Mouse (Mus musculus): Measurements from ENCODE around the gene Aox4. TPM values are rescaled to one million over a fixed set of nuclear protein-coding genes. Genes with fewer than 3 reads are reported as not detected.

Gene Aox4
- polyA plus RNA-seq, 1 experiment from 2014 or later = 0.08 TPM

DNA sequence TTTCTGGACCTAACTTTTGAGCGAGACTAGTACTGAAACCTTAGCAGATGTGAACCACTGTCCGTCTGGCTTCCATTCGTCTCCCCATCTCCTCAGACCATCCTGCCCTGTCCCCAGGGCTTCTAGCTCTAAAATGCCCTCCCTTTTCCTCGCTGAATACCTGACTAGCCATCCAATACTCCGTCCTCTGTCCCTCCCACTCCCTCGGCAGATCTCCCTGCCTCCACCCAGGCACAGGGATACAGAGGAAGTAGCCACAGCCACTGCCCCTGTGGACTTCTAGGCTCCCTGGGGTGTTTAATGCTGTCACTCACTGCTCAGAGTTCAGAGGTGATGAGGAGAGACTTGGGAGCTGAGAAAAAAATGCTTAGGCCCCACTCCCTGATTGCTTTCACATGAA, 91.8 kb downstream of the Aox4 start:
- Histone ChIP-seq H3K27me3 (no peaks in the 10 kb centered on the region), H3K4me2 (no peak overlapping the region), H3K9me3 (replicated peaks) (no peaks in the 10 kb centered on the region), H3K4me3 (no peak overlapping the region), H3K27ac (no peak overlapping the region), H3K36me3 (no peaks in the 10 kb centered on the region), H3K9ac (no peak overlapping the region), H3K4me1 (replicated peaks) (no peaks in the 10 kb centered on the region)
- ATAC-seq (replicated peaks; ENCODE audit: insufficient number of reproducible peaks, insufficient read depth, low FRiP score, low read depth) = no peak
- 76% methylated on average over 6 of the region's 6 CpGs for WGBS

DNA sequence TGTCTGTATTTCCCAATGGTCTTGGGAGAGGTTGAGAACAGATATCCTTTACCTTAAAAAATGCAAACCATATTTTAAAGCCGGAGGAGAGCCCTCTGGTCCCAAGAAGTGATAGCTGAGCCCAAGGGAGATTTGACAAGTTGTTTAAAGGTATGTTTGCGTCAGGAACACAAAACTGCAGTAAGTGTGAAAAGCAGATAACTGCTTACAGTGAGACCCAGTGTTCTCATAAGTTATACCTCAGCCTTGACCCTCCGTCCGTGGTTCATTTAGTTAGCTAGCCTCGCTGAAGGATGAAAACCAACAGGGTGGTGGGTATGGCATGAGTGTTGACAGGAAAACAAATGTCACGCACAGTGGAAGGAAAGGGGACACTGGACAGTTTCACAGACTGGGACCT, 92.8 kb downstream of the Aox4 start:
- ATAC-seq (replicated peaks; ENCODE audit: insufficient number of reproducible peaks, insufficient read depth, low FRiP score, low read depth) = no peak

DNA sequence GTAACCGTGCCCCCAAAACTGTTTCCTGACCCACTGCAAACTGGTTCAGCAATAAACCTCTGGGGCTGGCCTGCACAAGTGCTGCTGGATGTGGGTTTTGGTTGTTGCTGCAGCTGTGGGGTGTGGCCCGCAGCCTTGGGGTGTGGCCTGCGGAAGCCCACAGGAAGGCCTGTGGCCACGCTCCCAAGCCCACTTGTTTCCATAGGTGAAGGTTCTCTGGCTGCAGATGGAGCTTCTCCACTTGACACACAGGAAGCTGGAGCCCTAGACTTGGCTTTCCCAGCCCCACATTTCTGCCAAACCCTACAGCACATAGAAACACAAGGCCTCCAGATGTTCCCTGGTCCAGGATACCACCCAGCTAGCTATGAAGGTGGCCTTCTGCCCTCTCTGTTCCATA, 93.5 kb downstream of the Aox4 start:
- Histone ChIP-seq H3K4me3 (no peak overlapping the region), H3K9me3 (replicated peaks) (no peaks in the 10 kb centered on the region), H3K4me1 (replicated peaks) (no peaks in the 10 kb centered on the region), H3K4me2 (no peak overlapping the region), H3K27ac (peak overlapping the region; percentile 24; the same call in 1 of the 2 replicates), H3K27me3 (no peaks in the 10 kb centered on the region), H3K9ac (no peak overlapping the region), H3K36me3 (no peaks in the 10 kb centered on the region)
- 64% methylated on average over 4 of the region's 4 CpGs for WGBS
- ATAC-seq (replicated peaks; ENCODE audit: insufficient number of reproducible peaks, insufficient read depth, low FRiP score, low read depth) = peak; percentile 20; the same call in 1 of the 2 replicates

More for the DNA sequence above, 92.8 kb downstream of the Aox4 start:
- Histone ChIP-seq H3K27ac (no peak overlapping the region), H3K4me2 (no peak overlapping the region), H3K9me3 (replicated peaks) (no peaks in the 10 kb centered on the region), H3K4me1 (replicated peaks) (no peaks in the 10 kb centered on the region), H3K9ac (no peak overlapping the region), H3K36me3 (no peaks in the 10 kb centered on the region), H3K4me3 (no peak overlapping the region), H3K27me3 (no peaks in the 10 kb centered on the region)
- 51% methylated on average over 6 of the region's 6 CpGs for WGBS

DNA sequence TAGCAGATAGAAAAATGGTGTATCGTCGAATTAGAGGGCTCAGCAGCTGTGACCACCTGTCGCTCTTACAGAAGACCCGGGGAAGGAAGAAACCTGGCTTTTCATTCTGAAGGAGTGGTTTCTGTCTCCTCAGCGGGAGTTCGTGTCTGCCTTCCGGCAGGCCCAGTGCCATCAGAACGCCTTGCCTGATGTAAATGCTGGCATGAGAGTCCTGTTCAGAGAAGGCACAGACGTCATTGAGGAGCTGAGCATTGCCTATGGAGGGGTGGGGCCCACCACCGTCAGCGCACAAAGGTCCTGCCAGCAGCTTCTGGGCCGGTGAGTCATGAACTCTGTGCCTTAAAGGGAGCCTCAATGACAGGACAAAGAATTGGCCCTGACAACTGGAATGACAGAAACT, 94.1 kb downstream of the Aox4 start:
- Histone ChIP-seq H3K9me3 (replicated peaks) (no peaks in the 10 kb centered on the region), H3K27ac (peak overlapping the region; percentile 24; the same call in 1 of the 2 replicates), H3K27me3 (no peaks in the 10 kb centered on the region), H3K4me3 (no peak overlapping the region), H3K4me2 (no peak overlapping the region), H3K9ac (no peak overlapping the region), H3K4me1 (replicated peaks) (no peaks in the 10 kb centered on the region), H3K36me3 (no peaks in the 10 kb centered on the region)
- ATAC-seq (replicated peaks; ENCODE audit: insufficient number of reproducible peaks, insufficient read depth, low FRiP score, low read depth) = no peak
- 52% methylated on average over 12 of the region's 12 CpGs for WGBS

DNA sequence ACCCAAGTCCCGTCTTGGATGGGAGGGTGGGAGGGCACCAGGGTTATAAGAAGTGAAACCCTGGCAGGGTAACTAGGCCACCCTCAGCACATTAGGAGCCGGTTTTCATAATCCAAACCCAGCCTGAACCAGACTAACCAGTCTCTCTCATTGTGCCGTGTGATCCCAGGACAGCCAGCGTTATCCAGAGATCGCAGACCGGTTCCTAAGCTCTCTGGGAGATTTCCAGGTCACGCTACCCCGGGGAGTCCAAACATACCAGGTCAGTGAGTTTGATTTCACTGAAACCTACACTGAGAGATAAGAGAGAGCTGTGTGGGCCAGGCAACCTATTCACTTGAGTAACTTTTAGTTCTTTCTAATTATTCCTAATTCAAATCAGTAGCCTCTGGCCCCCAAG, 97.0 kb downstream of the Aox4 start:
- Histone ChIP-seq H3K27me3 (no peaks in the 10 kb centered on the region), H3K9me3 (replicated peaks) (no peaks in the 10 kb centered on the region), H3K9ac (no peak overlapping the region), H3K36me3 (no peaks in the 10 kb centered on the region), H3K4me3 (no peak overlapping the region), H3K4me1 (replicated peaks) (no peaks in the 10 kb centered on the region), H3K4me2 (no peak overlapping the region), H3K27ac (no peak overlapping the region)
- 68% methylated on average over 8 of the region's 8 CpGs for WGBS
- no peak for ATAC-seq (replicated peaks; ENCODE audit: insufficient number of reproducible peaks, insufficient read depth, low FRiP score, low read depth)

DNA sequence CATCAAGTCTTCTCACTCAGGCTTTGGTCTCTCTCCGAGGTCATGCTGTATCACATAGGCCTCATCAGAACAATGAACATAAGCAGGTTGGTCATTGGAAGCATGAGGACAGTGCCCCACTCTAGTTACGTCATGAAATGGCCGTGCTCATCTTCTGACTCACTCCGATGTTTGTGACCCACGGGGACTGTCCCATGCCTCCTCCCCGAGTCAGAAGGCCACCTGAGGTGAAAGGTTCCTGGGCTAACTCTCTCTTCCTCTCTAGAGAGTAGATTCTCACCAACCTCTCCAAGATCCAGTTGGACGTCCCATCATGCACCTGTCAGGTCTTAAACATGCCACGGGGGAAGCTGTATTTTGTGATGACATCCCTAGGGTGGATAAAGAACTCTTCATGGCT, 98.4 kb downstream of the Aox4 start:
- ATAC-seq (replicated peaks; ENCODE audit: insufficient number of reproducible peaks, insufficient read depth, low FRiP score, low read depth) = no peak

DNA sequence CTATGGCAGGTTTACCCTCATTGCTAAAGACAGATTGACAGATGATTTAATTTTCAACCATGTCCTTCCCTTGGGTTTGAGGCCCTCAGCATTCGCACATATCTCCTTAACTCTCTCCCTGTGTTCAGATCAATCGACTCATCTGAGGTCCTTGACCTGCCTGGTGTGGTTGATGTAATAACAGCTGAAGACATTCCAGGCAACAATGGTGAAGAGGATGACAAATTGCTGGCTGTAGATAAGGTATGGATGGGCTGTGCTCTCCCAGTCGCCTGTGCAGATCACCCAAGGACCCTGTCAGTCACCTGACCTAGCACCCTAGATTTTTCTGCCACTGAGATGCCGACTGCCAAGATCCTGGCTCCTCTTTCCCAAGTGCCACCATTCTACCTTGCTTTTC, 99.7 kb downstream of the Aox4 start:
- Histone ChIP-seq H3K9ac (no peak overlapping the region), H3K27ac (no peak overlapping the region), H3K9me3 (replicated peaks) (no peaks in the 10 kb centered on the region), H3K4me3 (no peak overlapping the region), H3K4me1 (replicated peaks) (no peaks in the 10 kb centered on the region), H3K4me2 (no peak overlapping the region), H3K27me3 (no peaks in the 10 kb centered on the region), H3K36me3 (no peaks in the 10 kb centered on the region)
- 36% methylated on average over 4 of the region's 4 CpGs for WGBS
- ATAC-seq (replicated peaks; ENCODE audit: insufficient number of reproducible peaks, insufficient read depth, low FRiP score, low read depth) = no peak

More for the DNA sequence above, 98.4 kb downstream of the Aox4 start:
- Histone ChIP-seq H3K4me1 (replicated peaks) (no peaks in the 10 kb centered on the region), H3K9me3 (replicated peaks) (no peaks in the 10 kb centered on the region), H3K9ac (no peak overlapping the region), H3K4me3 (no peak overlapping the region), H3K27ac (no peak overlapping the region), H3K27me3 (no peaks in the 10 kb centered on the region), H3K36me3 (no peaks in the 10 kb centered on the region), H3K4me2 (no peak overlapping the region)
- WGBS = 87% methylated on average over 8 of the region's 8 CpGs

DNA sequence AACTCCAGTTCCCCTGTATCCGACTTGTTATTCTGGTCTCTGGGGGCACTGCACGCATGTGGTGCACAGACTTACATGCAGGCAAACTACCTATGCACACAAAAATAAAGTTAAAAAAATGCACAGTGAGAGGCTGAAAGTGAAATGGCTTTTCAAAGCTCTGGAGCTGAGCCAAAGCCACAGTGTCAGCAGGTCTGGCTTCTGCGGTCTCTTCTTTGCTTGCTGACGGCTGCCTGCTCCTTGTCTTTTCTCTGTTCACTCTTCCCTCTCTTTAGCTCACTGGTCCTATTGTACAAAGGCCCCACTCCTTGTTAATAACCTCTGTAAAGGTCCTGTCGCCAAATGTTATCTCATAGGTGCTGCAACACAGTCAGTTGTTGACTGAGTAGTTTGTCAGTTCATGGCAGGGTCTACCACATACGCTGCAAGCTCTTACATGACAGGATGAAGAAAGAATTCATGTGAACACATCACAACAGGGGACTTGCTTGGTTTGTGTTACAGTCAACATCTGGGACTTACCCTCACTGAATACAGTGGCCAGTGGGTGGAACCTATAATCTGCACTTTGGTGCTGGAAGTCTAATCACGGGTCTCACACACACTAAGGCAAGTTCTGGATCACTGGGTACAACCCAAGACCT, 101.1 kb downstream of the Aox4 start:
- Histone ChIP-seq H3K27me3 (no peaks in the 10 kb centered on the region), H3K4me3 (no peak overlapping the region), H3K27ac (no peak overlapping the region), H3K4me2 (no peak overlapping the region), H3K9ac (no peak overlapping the region), H3K36me3 (no peaks in the 10 kb centered on the region), H3K9me3 (replicated peaks) (no peaks in the 10 kb centered on the region), H3K4me1 (replicated peaks) (no peaks in the 10 kb centered on the region)
- WGBS = 51% methylated on average over 7 of the region's 7 CpGs
- ATAC-seq (replicated peaks; ENCODE audit: insufficient number of reproducible peaks, insufficient read depth, low FRiP score, low read depth) = no peak

DNA sequence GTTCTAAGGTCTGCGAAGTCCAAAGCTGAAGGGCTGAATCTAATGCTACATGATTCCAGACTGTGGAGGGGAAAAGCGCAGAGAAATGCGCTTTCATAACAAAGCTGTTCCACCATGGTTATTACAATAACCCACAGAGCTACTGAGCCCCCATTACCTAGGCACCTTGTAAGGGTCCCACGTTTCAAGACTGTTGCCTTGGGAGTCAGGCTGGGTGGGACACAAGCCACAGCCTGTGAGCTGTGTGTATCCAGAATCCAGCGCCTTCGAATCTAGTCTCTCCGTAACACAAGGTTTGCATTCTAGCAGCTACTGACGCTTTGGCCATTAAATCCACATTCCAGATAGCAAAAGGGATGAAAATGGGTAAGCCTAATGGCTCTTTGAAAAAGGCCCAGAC, 103.0 kb downstream of the Aox4 start:
- Histone ChIP-seq H3K4me1 (replicated peaks) (no peaks in the 10 kb centered on the region), H3K27ac (no peak overlapping the region), H3K4me3 (no peak overlapping the region), H3K9ac (no peak overlapping the region), H3K9me3 (replicated peaks) (no peaks in the 10 kb centered on the region), H3K36me3 (no peaks in the 10 kb centered on the region), H3K27me3 (no peaks in the 10 kb centered on the region), H3K4me2 (no peak overlapping the region)
- WGBS = 89% methylated on average over 8 of the region's 8 CpGs
- ATAC-seq (replicated peaks; ENCODE audit: insufficient number of reproducible peaks, insufficient read depth, low FRiP score, low read depth) = no peak

DNA sequence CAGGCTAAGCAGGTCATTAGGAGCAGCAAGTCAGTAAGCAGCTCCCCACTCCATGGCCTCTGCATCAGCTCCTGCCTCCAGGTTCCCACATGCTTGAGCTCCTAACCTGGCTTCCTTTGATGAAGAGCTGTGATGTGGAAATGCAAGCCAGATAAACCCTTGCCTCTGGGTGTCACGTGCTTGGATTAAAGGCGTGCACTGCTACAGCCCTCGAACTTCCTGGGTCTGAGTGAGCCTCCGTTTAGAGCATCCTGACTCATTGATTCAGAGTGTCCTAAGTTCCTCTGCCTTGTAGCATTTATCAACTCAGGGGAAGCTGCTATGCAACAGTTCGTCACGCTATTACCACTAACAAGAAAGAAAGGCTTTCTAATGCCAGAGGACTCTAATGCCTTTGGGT, 105.3 kb downstream of the Aox4 start:
- no peaks in the 10 kb centered on the region for H3K9me3 ChIP-seq (replicated peaks)
- H3K36me3 ChIP-seq = no peaks in the 10 kb centered on the region
- no peak for ATAC-seq (replicated peaks; ENCODE audit: insufficient number of reproducible peaks, insufficient read depth, low FRiP score, low read depth)
- H3K4me1 ChIP-seq (replicated peaks) = no peaks in the 10 kb centered on the region
- no peak overlapping the region for H3K4me3 ChIP-seq
- H3K27me3 ChIP-seq = no peaks in the 10 kb centered on the region
- WGBS = 64% methylated on average over 6 of the region's 6 CpGs
- no peak overlapping the region for H3K9ac ChIP-seq
- no peak overlapping the region for H3K4me2 ChIP-seq
- H3K27ac ChIP-seq = no peak overlapping the region
